Mouse (Mus musculus) hindbrain, embryonic 14.5 days (tissue): ENCODE data around the gene Sp6. TPM values are rescaled to one million over a fixed set of nuclear protein-coding genes. Genes with fewer than 3 reads are reported as not detected.

ENCODE experiments used
- ATAC-seq: fragments of 200-750 bp; cut with Nextera tagmentation; 2 replicates; pipeline ENCODE4 v1.8.0; 2017; ENCODE audit warnings: moderate number of reproducible peaks, mild to moderate bottlenecking, moderate TSS enrichment, moderate library complexity; ENCODE audit not compliant: low FRiP score
- DNase-seq: peaks from one replicate; pipeline ENCODE4 v3.0.0-alpha.2; 2015; ENCODE audit warnings: low spot score
- H3K27ac ChIP-seq: fragments of 300-500 bp; sonication (generic); 2 replicates; pipeline ENCODE4 v1.5.1; 2014; ENCODE audit warnings: mild to moderate bottlenecking, moderate library complexity
- H3K27me3 ChIP-seq: fragments of 300-500 bp; sonication (generic); 2 replicates; pipeline ENCODE4 v1.6.1; 2014; ENCODE audit warnings: mild to moderate bottlenecking, low read length, mixed read lengths; ENCODE audit not compliant: control insufficient read depth, insufficient read depth
- H3K36me3 ChIP-seq: fragments of 300-500 bp; sonication (generic); replicated peaks from 2 replicates; pipeline ENCODE4 v1.6.1; 2014; ENCODE audit not compliant: control insufficient read depth, insufficient read depth
- H3K4me1 ChIP-seq: fragments of 300-500 bp; sonication (generic); replicated peaks from 2 replicates; pipeline ENCODE4 v1.6.1; 2014; ENCODE audit warnings: antibody characterized with exemption, low read length, mixed read lengths; ENCODE audit not compliant: control insufficient read depth, insufficient read depth
- H3K4me2 ChIP-seq: fragments of 300-500 bp; sonication (generic); replicated peaks from 2 replicates; pipeline ENCODE4 v1.6.1; 2014; ENCODE audit warnings: mild to moderate bottlenecking, moderate library complexity
- H3K4me3 ChIP-seq: fragments of 300-500 bp; sonication (generic); replicated peaks from 2 replicates; pipeline ENCODE4 v1.5.1; 2014; ENCODE audit warnings: mild to moderate bottlenecking, low read length
- H3K9ac ChIP-seq: fragments of 300-500 bp; sonication (generic); 2 replicates; pipeline ENCODE4 v1.6.1; 2014
- H3K9me3 ChIP-seq: fragments of 300-500 bp; sonication (generic); 2 replicates; pipeline ENCODE4 v1.6.1; 2016; ENCODE audit warnings: low read length; ENCODE audit not compliant: control insufficient read depth
- WGBS: fragments of 180-500 bp; shearing (Covaris S2); extraction: QIAGEN DNeasy Blood & Tissue Kit; methylation state at CpG from one replicate; pipeline ENCODE4 v1.1.7; 2014; 5-methylcytosine and 5-hydroxymethylcytosine counted together
- polyA plus RNA-seq: library from polyadenylated mRNA; unstranded; fragments of >200 nt; fragmentation: Nextera tagmentation; extraction: Ambion mirVana; gene quantifications from 2 replicates; pipeline ENCODE4 v1.2.1, GENCODE M21; 2014

The Sp6 gene
- polyA plus RNA-seq, 1 experiment from 2014 or later: 0.16 TPM

- ATAC-seq (no peak), DNase-seq (no peak)
- peaks cover 14% of the 10 kb centered on the region for H3K4me1 ChIP-seq
- no peaks in the 10 kb centered on the region for H3K9me3 ChIP-seq
- WGBS: 53% methylated on average over 8 of the region's 8 CpGs
- H3K4me2 ChIP-seq: no peak overlapping the region
- H3K27ac ChIP-seq: no peak overlapping the region
- no peak overlapping the region for H3K4me3 ChIP-seq
- H3K9ac ChIP-seq: no peak overlapping the region
- no peaks in the 10 kb centered on the region for H3K36me3 ChIP-seq
- peaks cover 3% of the 10 kb centered on the region; the same call in 1 of the 2 replicates for H3K27me3 ChIP-seq
These were observed 20.4 kb upstream of the Sp6 start for GRCm38 (mm10) chr11:96992722-96993311.

- H3K4me3 ChIP-seq: no peak overlapping the region
- WGBS: 20% methylated on average over 5 of the region's 5 CpGs
- H3K9me3 ChIP-seq: no peaks in the 10 kb centered on the region
- peaks cover 14% of the 10 kb centered on the region for H3K4me1 ChIP-seq
- DNase-seq: no peak
- H3K27me3 ChIP-seq: no peaks in the 10 kb centered on the region
- H3K36me3 ChIP-seq: no peaks in the 10 kb centered on the region
- ATAC-seq: no peak
- no peak overlapping the region for H3K4me2 ChIP-seq
- H3K9ac ChIP-seq: no peak overlapping the region
- H3K27ac ChIP-seq: no peak overlapping the region
These were observed 18.2 kb upstream of the Sp6 start for GRCm38 (mm10) chr11:96995031-96995430.

GRCm38 (mm10) chr11:96995836-96996772 lies 17.1 kb upstream of the Sp6 start:
- Histone ChIP-seq H3K9me3 (no peaks in the 10 kb centered on the region), H3K27ac (no peak overlapping the region), H3K9ac (no peak overlapping the region), H3K4me3 (no peak overlapping the region), H3K4me1 (peaks cover 14% of the 10 kb centered on the region), H3K36me3 (no peaks in the 10 kb centered on the region), H3K27me3 (no peaks in the 10 kb centered on the region), H3K4me2 (no peak overlapping the region)
- ATAC-seq: no peak
- WGBS: 80% methylated on average over 15 of the region's 15 CpGs
- no peak for DNase-seq

GRCm38 (mm10) chr11:96996773-96997379 lies 16.3 kb upstream of the Sp6 start:
- Histone ChIP-seq H3K9ac (peak overlapping the region; percentile 60), H3K4me2 (peak overlapping the region; percentile 62), H3K36me3 (no peaks in the 10 kb centered on the region), H3K27me3 (no peaks in the 10 kb centered on the region), H3K4me1 (peaks cover 14% of the 10 kb centered on the region), H3K4me3 (peak overlapping the region; percentile 28), H3K9me3 (no peaks in the 10 kb centered on the region), H3K27ac (no peak overlapping the region)
- 5% methylated on average over 17 of the region's 17 CpGs for WGBS
- 0 out of 2 replicates have a peak, but pooled peaks have one; percentile 27 for ATAC-seq
- no peak for DNase-seq

- peak overlapping the region; percentile 60 for H3K9ac ChIP-seq
- peaks cover 14% of the 10 kb centered on the region for H3K4me1 ChIP-seq
- H3K9me3 ChIP-seq: no peaks in the 10 kb centered on the region
- no peaks in the 10 kb centered on the region for H3K36me3 ChIP-seq
- no peaks in the 10 kb centered on the region for H3K27me3 ChIP-seq
- peak overlapping the region; percentile 62 for H3K4me2 ChIP-seq
- peak overlapping the region; percentile 28 for H3K4me3 ChIP-seq
- WGBS: 3% methylated on average over 30 of the region's 30 CpGs
- no peak overlapping the region for H3K27ac ChIP-seq
- ATAC-seq: peak; percentile 27; the same call in 1 of the 2 replicates
- no peak for DNase-seq
These were observed 15.7 kb upstream of the Sp6 start for GRCm38 (mm10) chr11:96997380-96997956.

- H3K36me3 ChIP-seq: no peaks in the 10 kb centered on the region
- H3K27ac ChIP-seq: no peak overlapping the region
- ATAC-seq: no peak
- H3K9ac ChIP-seq: no peak overlapping the region
- WGBS: 24% methylated on average over 5 of the region's 5 CpGs
- no peak for DNase-seq
- 0 out of 2 replicates have a peak, but pooled peaks cover 5% of the 10 kb centered on the region for H3K27me3 ChIP-seq
- no peaks in the 10 kb centered on the region for H3K9me3 ChIP-seq
- H3K4me1 ChIP-seq: no peaks in the 10 kb centered on the region
- H3K4me2 ChIP-seq: no peak overlapping the region
- H3K4me3 ChIP-seq: no peak overlapping the region
These were observed 10.0 kb upstream of the Sp6 start for GRCm38 (mm10) chr11:97003170-97003569.

- H3K27ac ChIP-seq: no peak overlapping the region
- H3K4me2 ChIP-seq: no peak overlapping the region
- DNase-seq (no peak), ATAC-seq (no peak)
- H3K9ac ChIP-seq: no peak overlapping the region
- H3K4me1 ChIP-seq: no peaks in the 10 kb centered on the region
- 78% methylated on average over 9 of the region's 9 CpGs for WGBS
- 0 out of 2 replicates have a peak, but pooled peaks cover 5% of the 10 kb centered on the region for H3K27me3 ChIP-seq
- H3K9me3 ChIP-seq: no peaks in the 10 kb centered on the region
- no peak overlapping the region for H3K4me3 ChIP-seq
- no peaks in the 10 kb centered on the region for H3K36me3 ChIP-seq
These were observed 6.0 kb upstream of the Sp6 start for GRCm38 (mm10) chr11:97007093-97007794.

- DNase-seq: no peak
- Histone ChIP-seq H3K9ac (no peak overlapping the region), H3K9me3 (no peaks in the 10 kb centered on the region), H3K27ac (no peak overlapping the region), H3K4me3 (no peak overlapping the region), H3K27me3 (peaks cover 7% of the 10 kb centered on the region; the same call in 1 of the 2 replicates), H3K4me1 (no peaks in the 10 kb centered on the region), H3K4me2 (no peak overlapping the region), H3K36me3 (no peaks in the 10 kb centered on the region)
- no peak for ATAC-seq
- 54% methylated on average over 8 of the region's 8 CpGs for WGBS
These were observed 3.9 kb upstream of the Sp6 start for GRCm38 (mm10) chr11:97009198-97009790.
